Mouse (Mus musculus) heart, adult 2 months (tissue): ENCODE measurements at regions not wholly inside any gene's neighbourhood (a gene's known extent, or its start where the extent isn't known, plus 50 kb on each side); places are given as distances from the start of the nearest gene placed in this dataset.

Experiments
- DNase-seq, 2 experiments: peaks; one replicate each; pipeline ENCODE4 v3.0.0; 2021
- H3K27ac ChIP-seq: fragments of 200-600 bp; 2 replicates; pipeline ENCODE4 v1.8.1; 2022
- H3K27me3 ChIP-seq: fragments of 200-500 bp; 2 replicates; pipeline ENCODE4 v1.6.1; 2012; ENCODE audit warnings: mild to moderate bottlenecking, low read length, inconsistent platforms, mixed read lengths; ENCODE audit not compliant: control insufficient read depth, insufficient read depth
- H3K36me3 ChIP-seq: fragments of 200-500 bp; 2 replicates; pipeline ENCODE4 v1.6.1; 2012; ENCODE audit warnings: low read length, inconsistent platforms; ENCODE audit not compliant: control insufficient read depth, insufficient read depth
- H3K4me1 ChIP-seq: fragments of 200-500 bp; 2 replicates; pipeline ENCODE4 v1.6.1; 2011; ENCODE audit warnings: low read length; ENCODE audit not compliant: control insufficient read depth, insufficient read depth
- H3K4me3 ChIP-seq: fragments of 200-600 bp; 2 replicates; pipeline ENCODE4 v1.8.1; 2022
- H3K79me2 ChIP-seq: fragments of 200-500 bp; replicated peaks from 2 replicates; pipeline ENCODE4 v1.6.1; 2012; ENCODE audit warnings: mild to moderate bottlenecking, inconsistent platforms, low read length, moderate library complexity, mixed read lengths; ENCODE audit not compliant: control insufficient read depth, insufficient read depth
- H3K9ac ChIP-seq: fragments of 200-500 bp; 2 replicates; pipeline ENCODE4 v1.6.1; 2012; ENCODE audit warnings: low read depth, mild to moderate bottlenecking, control low read depth, inconsistent platforms, low read length, mixed read lengths
- CTCF ChIP-seq: fragments of 200-600 bp; IDR thresholded peaks from 2 replicates; pipeline ENCODE4 v1.8.1; 2022; ENCODE audit warnings: antibody characterized with exemption, mild to moderate bottlenecking, moderate library complexity
- EP300 ChIP-seq: fragments of 200-500 bp; IDR thresholded peaks from 2 replicates; pipeline ENCODE4 v1.6.1; 2011; ENCODE audit warnings: low read depth, low read length, control low read depth; ENCODE audit not compliant: insufficient read depth
- POLR2A ChIP-seq: fragments of 200-500 bp; IDR thresholded peaks from 2 replicates; pipeline ENCODE4 v1.6.1; 2011; ENCODE audit warnings: mild to moderate bottlenecking, low read depth, low read length, control low read depth; ENCODE audit not compliant: insufficient read depth
- WGBS: fragments of 180-500 bp; shearing (Covaris S2); methylation state at CpG from one replicate; pipeline ENCODE4 v1.1.7; 2018; 5-methylcytosine and 5-hydroxymethylcytosine counted together
- intact Hi-C: fragments of 180-260 bp; cut with DNase I; formaldehyde crosslinking; loops from one replicate; pipeline ENCODE4 v1.15.1; 2025

DNA sequence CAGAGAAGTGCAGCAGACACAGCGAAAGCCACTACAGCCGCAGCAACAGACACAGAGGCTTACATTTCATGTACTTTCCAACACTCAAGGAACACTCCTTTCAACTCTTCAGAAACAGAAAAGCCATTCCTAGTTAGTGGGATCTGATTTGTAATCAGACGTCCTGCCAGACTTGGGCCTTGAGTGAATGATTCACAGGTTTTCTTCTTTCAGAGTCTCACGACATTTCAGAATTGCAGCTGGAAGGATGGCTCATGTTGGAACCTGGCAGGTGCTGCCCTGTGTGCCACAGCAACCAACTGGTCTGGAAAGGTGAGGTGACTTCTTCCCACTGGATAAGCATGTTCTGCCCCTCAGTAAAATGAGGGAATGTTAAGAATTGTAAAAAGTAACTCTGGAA, 149.8 kb upstream of the Zfp706 start:
- no peaks in the 10 kb centered on the region for H3K4me1 ChIP-seq
- no peak overlapping the region for H3K4me3 ChIP-seq
- intact Hi-C loops: no loop called here
- DNase-seq: no peak
- 80% methylated on average over 4 of the region's 4 CpGs for WGBS
- no peaks in the 10 kb centered on the region for H3K36me3 ChIP-seq
- H3K27me3 ChIP-seq: no peaks in the 10 kb centered on the region
- H3K27ac ChIP-seq: no peak overlapping the region
- TF ChIP-seq CTCF (no peak), POLR2A (no peak), EP300 (no peak)
- no peaks in the 10 kb centered on the region for H3K79me2 ChIP-seq
- no peak overlapping the region for H3K9ac ChIP-seq

GRCm38 (mm10) chr15:37154934-37155333, 147.4 kb upstream of the Zfp706 start:
- Histone ChIP-seq H3K9ac (no peak overlapping the region), H3K79me2 (no peaks in the 10 kb centered on the region), H3K27ac (no peak overlapping the region), H3K36me3 (no peaks in the 10 kb centered on the region), H3K4me1 (no peaks in the 10 kb centered on the region), H3K4me3 (no peak overlapping the region), H3K27me3 (no peaks in the 10 kb centered on the region)
- intact Hi-C loops: no loop called here
- WGBS: 65% methylated on average over 4 of the region's 4 CpGs
- no peak for DNase-seq
- TF ChIP-seq POLR2A: no peak
- no peak for TF ChIP-seq EP300
- TF ChIP-seq CTCF: no peak

- H3K9ac ChIP-seq: no peak overlapping the region
- H3K79me2 ChIP-seq: no peaks in the 10 kb centered on the region
- H3K36me3 ChIP-seq: no peaks in the 10 kb centered on the region
- H3K27me3 ChIP-seq: no peaks in the 10 kb centered on the region
- intact Hi-C loops: no loop called here
- H3K27ac ChIP-seq: no peak overlapping the region
- no peak for DNase-seq
- no peak for TF ChIP-seq EP300
- no peak for TF ChIP-seq POLR2A
- TF ChIP-seq CTCF: no peak
- 89% methylated on average over 6 of the region's 6 CpGs for WGBS
- H3K4me1 ChIP-seq: no peaks in the 10 kb centered on the region
- no peak overlapping the region for H3K4me3 ChIP-seq
These were observed 145.6 kb upstream of the Zfp706 start for GRCm38 (mm10) chr15:37153177-37153576.

DNA sequence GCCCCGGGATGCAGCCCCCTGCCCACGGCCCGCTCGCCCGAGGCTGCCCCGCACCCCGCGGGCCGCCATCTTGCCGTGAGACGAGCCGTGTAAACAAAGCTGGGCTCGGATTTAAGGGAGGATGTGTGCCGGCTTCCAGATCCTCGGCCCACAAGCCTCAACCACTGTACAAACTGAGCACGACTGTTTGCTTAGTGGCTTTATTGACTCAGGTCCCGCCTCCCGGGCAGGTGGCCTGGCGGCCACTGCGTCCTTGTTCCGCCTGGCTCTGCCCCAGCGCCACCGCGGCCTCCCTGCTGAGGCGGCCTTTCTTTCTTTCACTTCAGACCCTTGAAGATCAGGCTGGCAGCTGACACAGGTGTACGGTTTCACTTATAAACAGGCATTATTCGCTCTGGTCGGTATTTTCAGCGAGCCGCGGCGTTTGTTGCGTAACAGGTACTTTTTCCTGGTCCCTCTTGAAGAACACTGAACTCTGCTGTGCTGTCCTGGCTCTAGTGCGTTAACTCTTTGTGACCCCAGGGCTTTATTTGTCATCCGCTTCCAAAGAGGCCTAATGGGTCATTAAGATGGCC, 128.1 kb upstream of the Zfp706 start:
- intact Hi-C loops: no loop called here

GRCm38 (mm10) chr15:37134913-37135589, 127.5 kb upstream of the Zfp706 start:
- H3K27ac ChIP-seq: peak overlapping the region; percentile 91
- H3K4me1 ChIP-seq: peaks cover 1% of the 10 kb centered on the region; the same call in 1 of the 2 replicates
- intact Hi-C loops: no loop called here
- H3K4me3 ChIP-seq: peak overlapping the region; percentile 69
- 23% methylated on average over 20 of the region's 20 CpGs for WGBS
- TF ChIP-seq CTCF (no peak), EP300 (0 out of 2 replicates have a peak, but pooled peaks have one; percentile 7), POLR2A (peak; percentile 85)
- H3K27me3 ChIP-seq: no peaks in the 10 kb centered on the region
- no peaks in the 10 kb centered on the region for H3K36me3 ChIP-seq
- H3K9ac ChIP-seq: peak overlapping the region; percentile 84
- H3K79me2 ChIP-seq: no peaks in the 10 kb centered on the region
- peak; percentile 23 to 39 for DNase-seq

More for the DNA sequence above, 128.1 kb upstream of the Zfp706 start:
- Histone ChIP-seq H3K9ac (peak overlapping the region; percentile 84), H3K4me3 (peak overlapping the region; percentile 69), H3K36me3 (no peaks in the 10 kb centered on the region), H3K79me2 (no peaks in the 10 kb centered on the region), H3K4me1 (peaks cover 1% of the 10 kb centered on the region; the same call in 1 of the 2 replicates), H3K27ac (peak overlapping the region; percentile 91), H3K27me3 (no peaks in the 10 kb centered on the region)
- TF ChIP-seq CTCF (no peak), EP300 (no peak), POLR2A (no peak)
- 3% methylated on average over 35 of the region's 35 CpGs for WGBS
- DNase-seq: peak; percentile 71 to 75

DNA sequence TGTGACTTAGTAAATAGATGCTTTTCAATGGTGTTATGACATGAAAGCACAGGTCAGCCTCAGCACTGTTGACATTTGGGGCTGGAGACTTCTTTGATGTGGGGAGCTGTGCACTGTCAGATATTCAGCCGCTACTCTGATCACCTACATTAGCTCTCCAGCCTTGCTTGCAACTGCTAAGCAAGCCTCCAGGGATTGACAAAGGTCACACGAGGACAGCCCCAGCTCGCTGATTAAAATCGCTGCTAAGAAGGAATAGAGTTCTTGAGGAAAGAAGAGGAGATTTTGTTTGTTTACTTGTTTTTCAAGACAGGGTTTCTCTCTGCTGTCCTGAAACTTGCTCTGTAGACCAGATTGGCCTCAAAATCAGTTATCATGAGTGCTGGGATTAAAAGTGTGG, 126.8 kb upstream of the Zfp706 start:
- H3K27ac ChIP-seq: no peak overlapping the region
- H3K4me1 ChIP-seq: peaks cover 1% of the 10 kb centered on the region; the same call in 1 of the 2 replicates
- H3K4me3 ChIP-seq: no peak overlapping the region
- intact Hi-C loops: no loop called here
- no peak overlapping the region for H3K9ac ChIP-seq
- WGBS: 68% methylated on average over 4 of the region's 4 CpGs
- no peaks in the 10 kb centered on the region for H3K27me3 ChIP-seq
- DNase-seq: peak in 1 of 2 experiments; percentile 5
- H3K36me3 ChIP-seq: no peaks in the 10 kb centered on the region
- TF ChIP-seq CTCF (no peak), POLR2A (no peak), EP300 (no peak)
- no peaks in the 10 kb centered on the region for H3K79me2 ChIP-seq
